Mouse (Mus musculus): ENCODE measurements around the gene Icmt.

The Icmt gene

DNA sequence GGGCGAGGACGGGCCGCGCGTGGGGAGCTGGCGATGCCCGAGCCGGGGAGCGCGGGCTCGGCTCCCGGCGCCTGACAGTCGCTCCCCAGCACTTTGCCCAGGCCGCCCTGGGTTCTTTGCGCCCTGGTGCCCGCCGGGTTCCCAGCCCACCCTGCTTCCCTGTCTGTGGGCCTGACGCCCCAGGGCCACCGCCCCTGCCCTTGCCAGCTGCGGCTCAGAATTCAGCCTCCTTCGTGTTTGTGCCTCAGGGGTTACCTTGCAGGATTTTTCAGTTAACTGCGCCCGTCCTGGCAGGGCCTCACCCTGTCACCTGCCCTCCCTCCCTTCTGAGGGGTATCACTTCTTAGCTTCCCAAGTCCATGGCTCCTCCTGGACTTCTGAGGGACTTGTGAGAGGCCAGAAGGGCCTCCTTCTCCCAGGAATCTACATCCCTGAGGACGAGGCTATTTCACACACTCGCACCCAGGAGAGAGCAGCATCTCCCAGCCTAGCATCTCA, 42.3 kb downstream of the Icmt start:
- no peak for DNase-seq (ENCODE audit: low spot score in 2 of 2)

DNA sequence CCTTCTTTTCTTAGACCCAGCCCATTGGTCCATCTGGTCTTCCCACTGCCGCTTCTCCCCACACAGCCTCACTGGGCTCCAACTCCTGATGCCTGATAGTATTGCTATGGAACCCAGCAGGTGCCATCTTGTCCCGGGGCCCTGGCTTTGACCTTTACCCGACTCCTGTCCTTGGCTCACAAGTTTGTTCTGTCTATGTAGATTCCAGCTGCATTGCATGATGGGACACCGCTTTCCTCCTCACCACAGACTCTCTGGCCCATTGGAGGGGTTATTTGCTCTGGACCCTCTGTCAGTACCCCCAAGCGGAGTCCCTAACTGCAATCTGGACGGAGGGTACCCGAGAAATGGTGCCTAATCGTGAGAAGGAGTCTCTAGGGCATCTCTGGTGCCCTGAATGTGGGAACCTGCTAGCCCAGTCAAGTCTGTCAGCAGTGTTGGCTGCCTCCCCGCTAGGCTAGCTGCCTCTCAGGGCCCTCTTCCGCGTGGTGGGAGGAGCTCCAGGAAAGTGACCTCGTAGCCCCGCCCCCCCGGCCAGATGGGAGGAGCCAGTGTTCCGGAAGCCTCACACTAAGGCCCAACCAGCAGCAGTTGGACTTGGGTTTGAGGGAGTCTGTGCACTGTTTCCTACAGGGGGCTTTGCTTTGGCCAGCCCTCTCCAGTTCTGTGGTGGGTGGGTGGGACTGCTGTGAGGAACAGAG, 43.7 kb downstream of the Icmt start:
- DNase-seq (ENCODE audit: low spot score in 2 of 2): no peak

DNA sequence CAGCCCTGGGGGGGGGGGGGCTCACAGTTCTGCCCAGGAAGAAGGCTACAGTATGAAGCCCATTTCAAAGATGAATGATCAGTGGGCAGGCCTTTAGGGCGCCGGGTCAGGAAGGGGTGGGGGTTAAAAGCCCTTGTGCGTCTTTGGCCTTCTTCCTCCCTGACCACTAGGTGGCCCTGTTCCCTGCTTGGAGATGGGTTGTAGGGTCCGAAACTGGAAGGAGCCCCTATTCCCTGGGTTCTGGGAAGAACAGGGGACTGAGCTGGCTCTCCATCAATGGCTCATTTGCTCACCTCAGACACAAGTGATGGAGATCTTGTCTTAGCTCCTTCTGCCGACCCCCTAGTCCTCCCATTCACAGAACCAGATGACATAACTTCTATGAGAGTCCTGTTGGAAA, 46.3 kb downstream of the Icmt start:
- no peak for DNase-seq (ENCODE audit: low spot score in 2 of 2)

DNA sequence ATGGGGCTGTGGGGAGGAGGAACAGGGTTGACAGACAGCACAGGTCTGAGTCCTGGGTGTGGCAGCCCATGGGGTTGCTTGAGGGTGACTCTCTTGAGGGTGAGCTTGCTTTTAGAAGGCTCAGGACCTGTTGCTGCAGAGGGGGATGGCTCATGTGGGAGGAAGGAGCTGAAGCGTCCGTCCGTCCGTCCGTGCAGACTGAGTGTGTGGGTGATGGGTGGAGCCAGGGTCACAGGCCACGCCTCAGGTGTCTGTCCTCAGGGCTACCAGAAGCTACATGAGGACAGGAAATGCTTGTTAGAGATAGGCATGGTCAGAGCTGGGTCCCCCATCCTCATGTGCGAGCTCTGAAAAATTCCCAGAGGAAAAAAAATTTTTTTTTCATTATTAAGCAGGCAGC, 47.6 kb downstream of the Icmt start:
- DNase-seq (ENCODE audit: low spot score in 2 of 2): no peak

DNA sequence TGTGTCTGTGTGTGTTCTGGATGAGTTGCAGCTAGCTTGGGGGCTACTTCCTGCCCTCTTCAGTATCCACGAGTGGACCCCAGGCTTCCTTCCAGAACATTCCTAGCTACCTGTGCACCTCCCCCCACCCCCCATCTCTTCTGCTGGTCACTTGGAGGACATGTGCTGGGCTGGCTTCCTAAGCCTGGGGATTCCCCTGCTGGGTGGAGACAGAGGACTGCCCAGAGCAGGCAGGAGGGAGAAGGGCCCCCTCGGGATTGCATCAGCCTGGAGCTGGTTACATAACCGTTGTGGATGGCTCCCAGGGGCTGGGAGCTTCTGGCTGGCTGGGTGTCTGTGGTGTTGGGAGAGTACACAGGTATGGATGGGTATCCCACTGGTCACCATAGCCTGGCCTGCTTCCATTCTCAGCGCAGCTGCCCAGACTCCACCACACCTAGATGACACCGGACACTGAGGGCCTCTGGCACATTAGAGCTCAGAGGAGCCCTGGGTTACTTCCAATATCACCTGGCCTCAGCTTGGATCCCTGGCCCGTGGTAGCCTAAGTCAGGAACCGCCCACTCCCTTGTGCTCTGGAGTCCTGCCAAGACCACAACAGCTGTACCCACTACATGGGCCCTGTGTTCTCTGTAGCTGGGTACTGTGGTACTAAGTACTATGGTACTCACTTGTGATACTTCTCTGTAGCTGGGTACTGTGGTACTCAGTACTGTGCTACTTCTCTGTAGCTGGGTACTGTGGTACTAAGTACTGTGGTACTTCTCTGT, 48.3 kb downstream of the Icmt start:
- no peak for DNase-seq (ENCODE audit: low spot score in 2 of 2)

DNA sequence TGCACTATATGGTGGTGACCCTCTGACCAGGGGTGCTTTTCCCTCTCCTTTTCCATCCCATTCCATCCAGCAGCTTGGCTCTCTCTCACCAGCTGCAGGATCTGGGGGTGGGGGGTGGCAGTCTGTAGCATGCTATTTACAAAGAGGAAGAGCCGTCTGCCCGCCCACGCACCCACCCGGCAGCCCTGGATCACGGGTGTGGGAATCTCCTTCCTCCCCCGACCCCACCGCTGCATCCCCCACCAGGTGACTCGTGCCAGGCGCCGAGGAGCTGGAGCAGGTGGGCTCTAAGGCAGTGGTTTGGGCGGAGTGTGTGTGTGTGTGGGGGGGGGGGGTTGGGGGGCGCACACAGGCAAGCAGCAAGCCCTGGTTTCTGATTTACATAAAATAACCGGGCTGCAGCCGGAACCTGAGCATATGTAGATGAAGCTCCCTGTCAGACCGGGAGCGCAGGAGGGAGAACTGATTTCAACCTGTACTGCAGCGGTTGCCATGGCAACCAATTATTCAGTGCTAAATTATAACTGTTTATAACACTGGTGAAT, 52.9 kb downstream of the Icmt start:
- no peak for DNase-seq (ENCODE audit: low spot score in 2 of 2)

DNA sequence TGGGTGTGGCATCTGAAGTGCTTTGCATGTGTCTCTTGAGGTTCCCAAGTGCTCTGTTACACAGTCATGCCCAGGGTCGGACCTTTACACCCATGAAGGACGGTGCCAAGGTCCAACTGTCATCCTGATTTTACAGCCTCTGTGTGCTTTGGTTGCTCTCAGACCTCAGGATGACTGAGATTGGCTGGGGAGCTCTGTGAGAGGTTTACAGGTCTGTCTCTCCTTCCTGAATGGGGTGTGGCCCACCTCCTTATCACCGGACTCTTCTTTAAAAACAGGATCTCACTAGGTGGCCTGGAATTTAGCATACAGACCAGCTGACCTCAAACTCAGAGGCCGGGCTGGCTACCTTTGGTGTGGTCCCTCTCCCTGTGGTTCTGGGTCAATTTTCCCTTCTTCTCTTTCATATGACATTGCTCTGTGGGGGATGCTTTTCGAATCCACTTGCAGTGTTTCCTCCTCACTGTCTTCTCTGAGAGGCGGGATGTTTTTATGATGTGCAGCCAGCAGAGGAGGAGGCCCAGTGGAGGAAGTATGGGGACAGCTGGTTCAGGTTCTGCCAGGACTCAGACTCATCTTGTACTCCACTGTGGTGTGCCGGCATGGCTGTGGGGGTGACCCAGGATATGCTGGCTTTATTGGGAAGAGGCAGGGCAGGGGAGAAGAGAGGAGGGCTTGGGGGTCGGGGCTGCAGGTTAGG, 53.8 kb downstream of the Icmt start:
- no peak for DNase-seq (ENCODE audit: low spot score in 2 of 2)

DNA sequence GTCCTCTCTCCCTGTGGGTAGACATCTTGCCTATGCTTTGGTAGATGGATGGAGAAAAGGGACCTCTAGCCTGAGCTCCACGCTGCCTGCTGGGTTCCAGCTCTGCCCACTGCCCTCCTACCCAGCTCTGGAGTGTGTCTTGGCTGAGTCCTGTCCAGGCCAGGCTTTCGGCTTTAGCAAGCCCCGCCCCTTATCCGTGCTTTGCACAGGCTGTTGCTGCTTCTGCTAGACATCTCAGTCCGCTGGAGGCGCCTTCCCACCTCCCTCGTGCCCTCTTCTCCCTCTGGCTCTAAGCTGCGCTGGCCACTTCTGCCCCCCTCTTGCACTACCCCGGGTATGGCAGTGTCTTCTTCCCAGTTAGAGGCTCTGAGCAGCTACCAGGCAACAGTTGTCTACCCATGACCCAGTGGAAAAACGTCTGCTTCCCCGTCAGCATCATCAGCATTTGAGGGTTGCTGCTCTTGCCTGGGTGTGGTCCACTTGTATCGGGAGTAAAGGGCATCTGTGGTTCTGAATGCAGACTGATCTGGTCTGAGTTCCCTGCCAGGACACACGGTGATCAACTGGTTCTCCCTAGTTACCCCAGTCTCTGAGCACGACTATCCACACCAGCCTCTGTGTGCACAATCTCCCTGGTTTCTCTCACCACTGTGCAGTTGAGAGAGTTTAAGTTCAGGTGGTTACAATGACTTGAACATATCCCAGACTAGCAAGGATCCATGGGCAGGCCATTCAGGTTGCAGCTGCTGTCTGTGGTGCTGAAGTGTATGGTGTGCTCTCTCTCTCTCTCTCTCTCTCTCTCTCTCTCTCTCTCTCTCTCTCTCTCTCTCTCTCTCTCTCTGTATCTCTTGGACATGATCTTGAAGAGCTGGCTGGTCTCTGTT, 54.6 kb downstream of the Icmt start:
- no peak for DNase-seq (ENCODE audit: low spot score in 2 of 2)

DNA sequence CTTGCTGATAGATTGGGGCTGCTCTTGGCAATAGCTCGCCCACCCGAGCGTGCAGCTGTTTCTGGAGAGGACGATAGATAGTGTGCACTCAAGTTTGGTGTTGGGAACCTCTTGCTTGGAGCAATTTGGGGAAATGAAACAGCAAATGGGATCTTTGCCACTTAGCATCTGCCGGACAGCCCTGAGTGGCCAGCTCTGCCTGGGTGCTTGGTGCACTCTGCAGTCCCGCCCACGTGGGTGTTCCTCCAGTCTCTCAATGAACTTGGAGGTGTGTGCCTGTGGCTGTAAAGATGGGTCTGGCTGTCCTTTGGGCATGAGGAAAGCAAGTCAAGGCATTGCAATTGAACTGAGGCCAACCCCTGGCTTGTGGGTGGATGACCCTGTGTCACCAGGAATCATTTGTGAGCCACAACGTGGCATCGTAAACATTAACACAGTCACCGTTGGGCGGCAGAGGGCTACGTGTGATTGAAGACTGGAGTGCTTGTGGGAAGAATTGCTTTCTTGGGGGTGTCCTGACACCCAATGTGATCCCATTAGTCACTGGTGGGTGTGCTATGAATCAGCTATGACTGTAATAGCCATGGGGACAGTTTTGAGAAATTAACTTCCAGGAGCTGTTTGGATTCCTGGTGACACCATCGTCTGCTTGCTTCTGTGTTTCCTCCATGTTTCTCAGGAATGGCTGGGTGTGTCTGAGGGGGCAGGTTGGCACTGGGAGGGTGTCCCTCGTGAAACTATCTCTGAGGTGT, 57.0 kb downstream of the Icmt start:
- DNase-seq (ENCODE audit: low spot score in 2 of 2): no peak

DNA sequence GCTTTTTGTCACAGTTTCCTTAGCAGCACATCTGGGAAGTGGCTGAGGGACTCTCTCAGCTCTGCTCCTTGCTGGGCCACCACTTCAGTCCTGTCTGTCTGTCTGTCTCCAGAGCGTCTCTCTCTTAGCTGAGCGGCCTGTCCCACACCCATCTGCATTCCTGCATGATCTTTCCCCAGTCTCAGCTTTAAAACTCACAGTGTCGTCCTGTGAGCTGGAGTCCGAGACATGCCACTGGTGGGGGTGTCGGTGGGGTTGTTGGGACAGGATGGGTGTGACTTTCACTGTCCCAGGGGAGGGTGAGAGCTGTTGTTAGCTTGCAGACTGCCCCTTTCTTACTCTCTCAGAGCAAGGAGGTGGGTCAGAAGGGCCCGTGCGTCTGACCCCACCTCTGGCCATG, 58.6 kb downstream of the Icmt start:
- no peak for DNase-seq (ENCODE audit: low spot score in 2 of 2)
